ENCODE assay signal across 16 mouse cellular contexts in the genomic region with DNA sequence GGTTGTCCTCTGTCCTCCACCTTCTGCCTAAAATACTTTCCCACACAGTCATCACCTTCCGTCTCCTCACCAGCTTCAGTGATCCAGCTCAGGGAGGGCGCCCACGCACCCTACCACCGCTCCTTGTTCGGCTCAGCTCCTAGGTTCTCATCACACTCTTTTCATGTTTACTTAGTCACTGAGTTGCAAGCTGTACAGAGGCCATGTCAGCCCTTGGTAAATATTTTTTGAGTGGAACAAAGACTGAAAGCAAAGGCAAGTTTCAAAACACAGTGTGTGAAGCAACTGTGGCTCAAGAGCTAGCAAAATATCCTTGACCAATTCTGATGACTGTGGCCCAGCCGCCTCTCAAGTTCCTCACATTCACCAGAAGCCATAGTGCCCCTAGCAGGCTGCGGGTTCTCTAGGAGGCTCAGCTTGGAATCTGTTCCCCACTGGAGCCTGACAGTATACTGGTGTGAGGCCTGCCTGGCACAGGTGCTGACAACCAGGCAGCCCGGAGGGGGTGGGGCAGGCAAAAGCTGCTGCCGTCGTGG. TPM values are rescaled to one million over a fixed set of nuclear protein-coding genes. Genes with fewer than 3 reads are reported as not detected.
A peak's percentile ranks its signal among the peaks of the same experiment; 100 is the strongest.
DNase-seq lines count a peak whose midpoint lies in the region; ATAC-seq and TF ChIP-seq lines count a peak whose summit lies in the region.
"Had no signal": no experiment of that assay in that cellular context is flagged by ENCODE, and none has a peak within 500 bp of the region (broad histone marks: within the 10 kb centered on the region; RNA-seq: fewer than 3 reads in every experiment).

No protein-coding gene starts in this region.

- no peak for TF ChIP-seq CTCF in liver, postnatal 0 days (IDR thresholded peaks at IDR 0.05; ENCODE audit: low read depth)
- no peak for TF ChIP-seq CTCF in left cerebral cortex, adult 2 months (IDR thresholded peaks at IDR 0.05)

- ATAC-seq in intestine, embryonic 16.5 days, result peak; percentile 38; the same call in 1 of the 2 replicates
- peak; percentile 73 for ATAC-seq in liver, postnatal 0 days
- ATAC-seq in megakaryocyte, adult 5-6 weeks (ENCODE audit: poor library complexity, severe bottlenecking), result peak; percentile 85
- ATAC-seq in kidney, embryonic 15.5 days (replicated peaks; ENCODE audit: low FRiP score), result no peak
- ATAC-seq: forebrain, embryonic 16.5 days; hindbrain, postnatal 0 days had no signal

- H3K4me1 ChIP-seq in intestine, embryonic 16.5 days (ENCODE audit: control insufficient read depth, insufficient read depth, low read length), result no peaks in the 10 kb centered on the region
- H3K4me1 ChIP-seq in liver, postnatal 0 days (ENCODE audit: insufficient read depth), result peaks cover 47% of the 10 kb centered on the region
- H3K4me1 ChIP-seq in limb, embryonic 10.5 days, result peaks cover 9% of the 10 kb centered on the region; the same call in 1 of the 2 replicates
- H3K4me1 ChIP-seq in kidney, embryonic 15.5 days, result peaks cover 6% of the 10 kb centered on the region

- H3K4me2 ChIP-seq in intestine, embryonic 16.5 days (ENCODE audit: low read depth, low read length), result no peak overlapping the region
- H3K4me2 ChIP-seq in liver, postnatal 0 days (ENCODE audit: low read depth, low read length), result peak overlapping the region; percentile 50
- no peak overlapping the region for H3K4me2 ChIP-seq in kidney, embryonic 15.5 days

- WGBS in intestine, embryonic 16.5 days, result 74% methylated on average over 10 of the region's 10 CpGs
- WGBS in liver, postnatal 0 days (ENCODE audit: insufficient replicate concordance), result 56% methylated on average over 10 of the region's 10 CpGs
- WGBS in limb, embryonic 10.5 days, result 88% methylated on average over 10 of the region's 10 CpGs
- whole genome bisulfite sequencing in kidney, embryonic 15.5 days, result 75% methylated on average over 10 of the region's 10 CpGs

- no peak overlapping the region for H3K27ac ChIP-seq in intestine, embryonic 16.5 days (ENCODE audit: low read length)
- peak overlapping the region; percentile 98 for H3K27ac ChIP-seq in liver, postnatal 0 days (ENCODE audit: low read depth)
- H3K27ac ChIP-seq in limb, embryonic 10.5 days, result no peak overlapping the region
- no peak overlapping the region for H3K27ac ChIP-seq in left cerebral cortex, adult 2 months
- no peak overlapping the region for H3K27ac ChIP-seq in kidney, embryonic 15.5 days
- H3K27ac ChIP-seq: hindbrain, postnatal 0 days had no signal

- no peaks in the 10 kb centered on the region for H3K27me3 ChIP-seq in intestine, embryonic 16.5 days (replicated peaks; ENCODE audit: control insufficient read depth, insufficient read depth, low read length)
- H3K27me3 ChIP-seq in liver, postnatal 0 days (ENCODE audit: insufficient read depth, low read length), result no peaks in the 10 kb centered on the region
- H3K27me3 ChIP-seq in limb, embryonic 10.5 days (ENCODE audit: low read depth, poor library complexity, severe bottlenecking), result peaks cover 2% of the 10 kb centered on the region; the same call in 1 of the 2 replicates
- no peaks in the 10 kb centered on the region for H3K27me3 ChIP-seq in kidney, embryonic 15.5 days

- 0 out of 2 replicates have a peak, but pooled peaks cover 3% of the 10 kb centered on the region for H3K9me3 ChIP-seq in intestine, embryonic 16.5 days (ENCODE audit: control insufficient read depth, low read length)
- H3K9me3 ChIP-seq in liver, postnatal 0 days (ENCODE audit: low read length), result no peaks in the 10 kb centered on the region
- no peaks in the 10 kb centered on the region for H3K9me3 ChIP-seq in limb, embryonic 10.5 days (replicated peaks)
- no peaks in the 10 kb centered on the region for H3K9me3 ChIP-seq in kidney, embryonic 15.5 days (replicated peaks)

- no peak overlapping the region for H3K9ac ChIP-seq in intestine, embryonic 16.5 days (ENCODE audit: low read depth, low read length)
- H3K9ac ChIP-seq in liver, postnatal 0 days (replicated peaks), result peak overlapping the region; percentile 50
- H3K9ac ChIP-seq in kidney, embryonic 15.5 days, result no peak overlapping the region

- TF ChIP-seq EP300 in liver, postnatal 0 days (IDR thresholded peaks at IDR 0.05; ENCODE audit: low read depth), result peak; percentile 74; the same call in 1 of the 2 replicates

- intact Hi-C loops in heart, postnatal 25 days (cut with DNase I), result no loop called here
- intact Hi-C loops in left cerebral cortex, adult 2 months (cut with DNase I), result no loop called here

- peak; percentile 37 for DNase-seq in heart, postnatal 4 days
- no peak for DNase-seq in heart, postnatal 25 days (ENCODE audit: low spot score)
- DNase-seq in liver, postnatal 0 days, result peak; percentile 67
- DNase-seq in limb, embryonic 10.5 days (ENCODE audit: low spot score), result no peak
- no peak for DNase-seq in left cerebral cortex, adult 2 months (ENCODE audit: extremely low spot score in 1 of 2, low spot score in 2 of 2)
- DNase-seq: cerebellum, adult 8-10 months; kidney, postnatal 4 days; right cerebral cortex, postnatal 25 days had no signal

- H3K36me3 ChIP-seq in intestine, embryonic 16.5 days (ENCODE audit: control insufficient read depth, insufficient read depth, low read length), result no peaks in the 10 kb centered on the region
- no peaks in the 10 kb centered on the region for H3K36me3 ChIP-seq in liver, postnatal 0 days (replicated peaks; ENCODE audit: insufficient read depth, low read length)
- H3K36me3 ChIP-seq in limb, embryonic 10.5 days, result no peaks in the 10 kb centered on the region
- H3K36me3 ChIP-seq in kidney, embryonic 15.5 days, result no peaks in the 10 kb centered on the region

- H3K4me3 ChIP-seq in intestine, embryonic 16.5 days (ENCODE audit: low read length), result no peak overlapping the region
- no peak overlapping the region for H3K4me3 ChIP-seq in liver, postnatal 0 days (ENCODE audit: low read depth, low read length)
- no peak overlapping the region for H3K4me3 ChIP-seq in limb, embryonic 10.5 days
- no peak overlapping the region for H3K4me3 ChIP-seq in left cerebral cortex, adult 2 months
- no peak overlapping the region for H3K4me3 ChIP-seq in kidney, embryonic 15.5 days (replicated peaks)

RNA-seq across cellular contexts. Expression of gene Sftpb, which starts 32.2 kb away (rescaled TPM):
- total RNA-seq in heart, postnatal 4 days (2021), result not detected
- under 1 TPM in 1 of 2 experiments, not detected in 1; 0.45 TPM for total RNA-seq in heart, postnatal 25 days (2021)
- 0.11 and 0.18 TPM in 2 replicates for polyA plus RNA-seq in intestine, embryonic 16.5 days (2015; fragmentation: Nextera tagmentation; extraction: Ambion mirVana)
- 0.16 and 0.20 TPM in 2 replicates for polyA plus RNA-seq in liver, postnatal 0 days (2015; fragmentation: Nextera tagmentation; extraction: Ambion mirVana)
- total RNA-seq in megakaryocyte, adult 5-6 weeks (2015), result 0.60 TPM in 1 of 2 replicates, not detected in the other
- total RNA-seq in megakaryocyte, adult 5-6 weeks (2017), result not detected in 2 replicates
- not detected in 2 replicates for polyA plus RNA-seq in limb, embryonic 10.5 days (2016; fragmentation: Nextera tagmentation; extraction: Ambion mirVana)
- total RNA-seq in left cerebral cortex, adult 2 months (2021), result not detected
- polyA plus RNA-seq in kidney, embryonic 15.5 days (2015; fragmentation: Nextera tagmentation; extraction: Ambion mirVana), result not detected in 2 replicates
- total RNA-seq: left cerebral cortex, postnatal 10 days; megakaryocyte progenitor cell, adult 5-6 weeks; neutrophil, adult 5-6 weeks had no signal

RNA-seq across cellular contexts. Expression of gene Atoh8, which starts 36.9 kb away (rescaled TPM):
- 1 to 10 TPM; 7.2 to 8.6 TPM for total RNA-seq in heart, postnatal 4 days (2021)
- total RNA-seq in heart, postnatal 25 days (2021), result 10 to 100 TPM in 1 of 2 experiments, 1 to 10 TPM in 1; 6.1 to 12.4 TPM
- polyA plus RNA-seq in intestine, embryonic 16.5 days (2015; fragmentation: Nextera tagmentation; extraction: Ambion mirVana), result 9.3 and 9.6 TPM in 2 replicates
- 0.96 and 1.3 TPM in 2 replicates for polyA plus RNA-seq in liver, postnatal 0 days (2015; fragmentation: Nextera tagmentation; extraction: Ambion mirVana)
- total RNA-seq in megakaryocyte, adult 5-6 weeks (2015), result 0.22 TPM in 1 of 2 replicates, not detected in the other
- 0.51 TPM in 1 of 2 replicates, not detected in the other for total RNA-seq in megakaryocyte, adult 5-6 weeks (2017)
- polyA plus RNA-seq in limb, embryonic 10.5 days (2016; fragmentation: Nextera tagmentation; extraction: Ambion mirVana), result 24.9 and 28.0 TPM in 2 replicates
- 1 to 10 TPM; 1.5 to 1.9 TPM for total RNA-seq in left cerebral cortex, adult 2 months (2021)
- 18.5 and 18.9 TPM in 2 replicates for polyA plus RNA-seq in kidney, embryonic 15.5 days (2015; fragmentation: Nextera tagmentation; extraction: Ambion mirVana)
- total RNA-seq: megakaryocyte progenitor cell, adult 5-6 weeks; neutrophil, adult 5-6 weeks had no signal

Comparison
In these comparisons a context has a peak if more than half of its experiments do, and no peak if none do; other contexts are left out.
1. DNase-seq: peak in heart, postnatal 4 days (single experiment) and liver, postnatal 0 days (single experiment); none in heart, postnatal 25 days (single experiment), limb, embryonic 10.5 days (single experiment) and left cerebral cortex, adult 2 months (0 of 2).